Mouse (Mus musculus) heart, embryonic 12.5 days (tissue): ENCODE measurements at regions not wholly inside any gene's neighbourhood (a gene's known extent, or its start where the extent isn't known, plus 50 kb on each side); places are given as distances from the start of the nearest gene placed in this dataset.

Source experiments
- ATAC-seq: fragments of 200-750 bp; cut with Nextera tagmentation; 2 replicates; pipeline ENCODE4 v1.8.0; 2017; ENCODE audit warnings: moderate TSS enrichment, moderate library complexity; ENCODE audit not compliant: insufficient number of reproducible peaks, low FRiP score
- H3K27ac ChIP-seq: fragments of 300-500 bp; sonication (generic); 2 replicates; pipeline ENCODE4 v1.5.1; 2016; ENCODE audit warnings: mild to moderate bottlenecking, moderate library complexity; ENCODE audit not compliant: poor library complexity, severe bottlenecking
- H3K27me3 ChIP-seq: fragments of 300-500 bp; sonication (generic); replicated peaks from 2 replicates; pipeline ENCODE4 v1.6.1; 2016; ENCODE audit warnings: mild to moderate bottlenecking, moderate library complexity
- H3K36me3 ChIP-seq: fragments of 300-500 bp; sonication (generic); 2 replicates; pipeline ENCODE4 v1.6.1; 2016; ENCODE audit warnings: mild to moderate bottlenecking, moderate library complexity
- H3K4me1 ChIP-seq: fragments of 300-500 bp; sonication (generic); replicated peaks from 2 replicates; pipeline ENCODE4 v1.6.1; 2016; ENCODE audit warnings: mild to moderate bottlenecking
- H3K4me2 ChIP-seq: fragments of 300-500 bp; sonication (generic); 2 replicates; pipeline ENCODE4 v1.6.1; 2016; ENCODE audit warnings: mild to moderate bottlenecking, moderate library complexity
- H3K4me3 ChIP-seq: fragments of 300-500 bp; sonication (generic); 2 replicates; pipeline ENCODE4 v1.5.1; 2016; ENCODE audit warnings: mild to moderate bottlenecking
- H3K9ac ChIP-seq: fragments of 300-500 bp; sonication (generic); 2 replicates; pipeline ENCODE4 v1.6.1; 2016; ENCODE audit warnings: mild to moderate bottlenecking, moderate library complexity
- H3K9me3 ChIP-seq: fragments of 300-500 bp; sonication (generic); replicated peaks from 2 replicates; pipeline ENCODE4 v1.6.1; 2016; ENCODE audit warnings: mild to moderate bottlenecking, moderate library complexity
- WGBS: fragments of 180-500 bp; shearing (Covaris S2); methylation state at CpG from one replicate; pipeline ENCODE4 v1.1.7; 2016; 5-methylcytosine and 5-hydroxymethylcytosine counted together

GRCm38 (mm10) chr11:20462076-20462475 is 81.0 kb upstream of the Sertad2 start:
- WGBS = 67% methylated on average over 3 of the region's 3 CpGs
- no peaks in the 10 kb centered on the region for H3K36me3 ChIP-seq
- no peak overlapping the region for H3K27ac ChIP-seq
- ATAC-seq = no peak
- no peak overlapping the region for H3K4me3 ChIP-seq
- H3K4me1 ChIP-seq = peaks cover 8% of the 10 kb centered on the region
- peaks cover 23% of the 10 kb centered on the region for H3K27me3 ChIP-seq
- no peaks in the 10 kb centered on the region for H3K9me3 ChIP-seq
- no peak overlapping the region for H3K9ac ChIP-seq
- H3K4me2 ChIP-seq = no peak overlapping the region

GRCm38 (mm10) chr11:20463173-20463681 is 79.8 kb upstream of the Sertad2 start:
- Histone ChIP-seq H3K4me3 (no peak overlapping the region), H3K4me2 (no peak overlapping the region), H3K27ac (no peak overlapping the region), H3K36me3 (no peaks in the 10 kb centered on the region), H3K9ac (no peak overlapping the region), H3K27me3 (peaks cover 26% of the 10 kb centered on the region), H3K9me3 (no peaks in the 10 kb centered on the region), H3K4me1 (peaks cover 8% of the 10 kb centered on the region)
- 34% methylated on average over 10 of the region's 10 CpGs for WGBS
- no peak for ATAC-seq

GRCm38 (mm10) chr11:20464564-20464963 is 78.5 kb upstream of the Sertad2 start:
- 76% methylated on average over 8 of the region's 8 CpGs for WGBS
- no peak overlapping the region for H3K9ac ChIP-seq
- H3K9me3 ChIP-seq = no peaks in the 10 kb centered on the region
- H3K27me3 ChIP-seq = peaks cover 26% of the 10 kb centered on the region
- no peak overlapping the region for H3K27ac ChIP-seq
- ATAC-seq = no peak
- H3K36me3 ChIP-seq = no peaks in the 10 kb centered on the region
- H3K4me2 ChIP-seq = no peak overlapping the region
- no peak overlapping the region for H3K4me3 ChIP-seq
- peaks cover 8% of the 10 kb centered on the region for H3K4me1 ChIP-seq

- Histone ChIP-seq H3K9ac (no peak overlapping the region), H3K27me3 (peaks cover 26% of the 10 kb centered on the region), H3K36me3 (no peaks in the 10 kb centered on the region), H3K4me1 (no peaks in the 10 kb centered on the region), H3K4me2 (no peak overlapping the region), H3K27ac (no peak overlapping the region), H3K9me3 (no peaks in the 10 kb centered on the region), H3K4me3 (no peak overlapping the region)
- no peak for ATAC-seq
- 46% methylated on average over 4 of the region's 4 CpGs for WGBS
Observed at GRCm38 (mm10) chr11:20466591-20466990, 76.5 kb upstream of the Sertad2 start.

GRCm38 (mm10) chr11:20468319-20469018 is 74.6 kb upstream of the Sertad2 start:
- H3K9me3 ChIP-seq = no peaks in the 10 kb centered on the region
- no peak overlapping the region for H3K4me3 ChIP-seq
- 71% methylated on average over 12 of the region's 12 CpGs for WGBS
- H3K4me1 ChIP-seq = no peaks in the 10 kb centered on the region; the same call in 1 of the 2 replicates
- no peaks in the 10 kb centered on the region for H3K36me3 ChIP-seq
- no peak for ATAC-seq
- H3K4me2 ChIP-seq = no peak overlapping the region
- no peak overlapping the region for H3K9ac ChIP-seq
- peaks cover 18% of the 10 kb centered on the region for H3K27me3 ChIP-seq
- H3K27ac ChIP-seq = no peak overlapping the region

GRCm38 (mm10) chr11:20469368-20469767 is 73.7 kb upstream of the Sertad2 start:
- no peak for ATAC-seq
- Histone ChIP-seq H3K9ac (no peak overlapping the region), H3K36me3 (no peaks in the 10 kb centered on the region), H3K27me3 (peaks cover 11% of the 10 kb centered on the region), H3K4me2 (no peak overlapping the region), H3K4me1 (no peaks in the 10 kb centered on the region; the same call in 1 of the 2 replicates), H3K9me3 (no peaks in the 10 kb centered on the region), H3K4me3 (no peak overlapping the region), H3K27ac (no peak overlapping the region)
- 40% methylated on average over 5 of the region's 5 CpGs for WGBS

GRCm38 (mm10) chr11:20470396-20470795 is 72.7 kb upstream of the Sertad2 start:
- H3K36me3 ChIP-seq = no peaks in the 10 kb centered on the region
- H3K4me2 ChIP-seq = no peak overlapping the region
- H3K4me1 ChIP-seq = no peaks in the 10 kb centered on the region; the same call in 1 of the 2 replicates
- WGBS = 89% methylated on average over 6 of the region's 6 CpGs
- H3K4me3 ChIP-seq = no peak overlapping the region
- H3K9me3 ChIP-seq = no peaks in the 10 kb centered on the region
- no peak overlapping the region for H3K9ac ChIP-seq
- ATAC-seq = no peak
- 0 out of 2 replicates have a peak, but pooled peaks cover 5% of the 10 kb centered on the region for H3K27me3 ChIP-seq
- H3K27ac ChIP-seq = no peak overlapping the region

GRCm38 (mm10) chr11:20472336-20472735 is 70.7 kb upstream of the Sertad2 start:
- Histone ChIP-seq H3K4me1 (peaks cover 1% of the 10 kb centered on the region; the same call in 1 of the 2 replicates), H3K27ac (no peak overlapping the region), H3K4me3 (no peak overlapping the region), H3K27me3 (0 out of 2 replicates have a peak, but pooled peaks cover 1% of the 10 kb centered on the region), H3K36me3 (no peaks in the 10 kb centered on the region), H3K9ac (no peak overlapping the region), H3K4me2 (no peak overlapping the region), H3K9me3 (no peaks in the 10 kb centered on the region)
- 41% methylated on average over 1 of the region's 1 CpGs for WGBS
- ATAC-seq = 0 out of 2 replicates have a peak, but pooled peaks have one; percentile 39

GRCm38 (mm10) chr11:20475629-20476028 is 67.4 kb upstream of the Sertad2 start:
- 66% methylated on average over 7 of the region's 7 CpGs for WGBS
- no peaks in the 10 kb centered on the region for H3K36me3 ChIP-seq
- H3K9me3 ChIP-seq = peaks cover 5% of the 10 kb centered on the region; the same call in 1 of the 2 replicates
- no peak overlapping the region for H3K4me2 ChIP-seq
- no peak overlapping the region for H3K27ac ChIP-seq
- H3K4me3 ChIP-seq = no peak overlapping the region
- no peak overlapping the region for H3K9ac ChIP-seq
- no peaks in the 10 kb centered on the region for H3K27me3 ChIP-seq
- ATAC-seq = no peak
- peaks cover 6% of the 10 kb centered on the region for H3K4me1 ChIP-seq

GRCm38 (mm10) chr11:20476494-20476893 is 66.6 kb upstream of the Sertad2 start:
- Histone ChIP-seq H3K9me3 (peaks cover 5% of the 10 kb centered on the region), H3K27me3 (no peaks in the 10 kb centered on the region; the same call in 1 of the 2 replicates), H3K27ac (no peak overlapping the region), H3K4me1 (peaks cover 6% of the 10 kb centered on the region), H3K4me2 (no peak overlapping the region), H3K4me3 (no peak overlapping the region), H3K36me3 (no peaks in the 10 kb centered on the region), H3K9ac (no peak overlapping the region)
- no peak for ATAC-seq
- WGBS = 90% methylated on average over 3 of the region's 3 CpGs

- H3K4me2 ChIP-seq = peak overlapping the region; percentile 62
- H3K36me3 ChIP-seq = no peaks in the 10 kb centered on the region
- H3K4me1 ChIP-seq = peaks cover 6% of the 10 kb centered on the region
- H3K27me3 ChIP-seq = peaks cover 6% of the 10 kb centered on the region; the same call in 1 of the 2 replicates
- H3K27ac ChIP-seq = no peak overlapping the region
- peak overlapping the region; percentile 20; the same call in 1 of the 2 replicates for H3K4me3 ChIP-seq
- peaks cover 5% of the 10 kb centered on the region for H3K9me3 ChIP-seq
- no peak overlapping the region for H3K9ac ChIP-seq
- WGBS = 23% methylated on average over 19 of the region's 19 CpGs
- ATAC-seq = peak; percentile 91
Observed at GRCm38 (mm10) chr11:20477183-20478037, 65.6 kb upstream of the Sertad2 start.
